Mouse (Mus musculus): ENCODE results near the gene Foxj3. TPM values are rescaled to one million over a fixed set of nuclear protein-coding genes. Genes with fewer than 3 reads are reported as not detected.

The Foxj3 gene
- total and polyA plus RNA-seq, 3 experiments = 13.4 to 33.9 (median 15.3) TPM

- in situ Hi-C loops (cut with MboI; ENCODE audit: low pct_ligation_motif_present, low pct_unique_long_range_greater_than_20kb, low sequenced_read_pairs) (loop anchor here (25.0 kb wide), 1 partner anchor 396 kb away; the partner anchor contains the start of gene Cldn19), dilution Hi-C loops (cut with MboI; ENCODE audit: extremely low pct_ligation_motif_present, extremely low pct_unique_long_range_greater_than_20kb, low sequenced_read_pairs) (no loop called here)
- peaks cover 8 to 32% of the 10 kb centered on the region in 2 experiments for H3K4me1 ChIP-seq (ENCODE audit: control insufficient read depth in 1 of 2, insufficient read depth in 2 of 2)
- H3K9me3 ChIP-seq (replicated peaks; ENCODE audit: low read length) = no peaks in the 10 kb centered on the region
- H3K79me2 ChIP-seq (replicated peaks; ENCODE audit: control insufficient read depth, extremely low read depth, insufficient read depth, poor library complexity, severe bottlenecking) = no peaks in the 10 kb centered on the region
- no peaks in the 10 kb centered on the region for H3K27me3 ChIP-seq (replicated peaks)
- TF ChIP-seq HCFC1 (IDR thresholded peaks at IDR 0.05; ENCODE audit: low read depth, low read length) = no peak
- TF ChIP-seq ELF1 (IDR thresholded peaks at IDR 0.05; ENCODE audit: low read depth, low read length) = no peak
- TF ChIP-seq PAX5 (IDR thresholded peaks at IDR 0.05; ENCODE audit: low read length) = no peak
- no peak within 1 kb of the TSS for H3K27ac ChIP-seq (ENCODE audit: insufficient read depth, low read depth)
- no peak within 1 kb of the TSS for H3K9ac ChIP-seq (ENCODE audit: insufficient read depth, low read depth)
- DNase-seq (ENCODE audit: extremely low read depth) = no peak
- no peak within 1 kb of the TSS for H3K4me2 ChIP-seq (ENCODE audit: insufficient read depth, low read depth, poor library complexity, severe bottlenecking)
- H3K36me3 ChIP-seq (replicated peaks in 1 of 2; ENCODE audit: control insufficient read depth in 1 of 2, insufficient read depth in 1 of 2, low read length in 1 of 2) = no peaks in the 10 kb centered on the region
- no peak within 1 kb of the TSS for H3K4me3 ChIP-seq (replicated peaks in 1 of 3; ENCODE audit: low read depth in 2 of 3, low read length in 2 of 3, poor library complexity in 1 of 3)
Measured at GRCm38 (mm10) chr4:119658731-119659130, 121.9 kb downstream of the Foxj3 start, which contains the start of gene Guca2b. Gene Guca2b (minus strand): TSS chr4:119658954.

GRCm38 (mm10) chr4:119660007-119660406 lies 123.2 kb downstream of the Foxj3 start:
- peaks cover 8 to 42% of the 10 kb centered on the region in 2 experiments for H3K4me1 ChIP-seq (ENCODE audit: control insufficient read depth in 1 of 2, insufficient read depth in 2 of 2)
- H3K4me2 ChIP-seq (ENCODE audit: insufficient read depth, low read depth, poor library complexity, severe bottlenecking) = no peak overlapping the region
- no peaks in the 10 kb centered on the region for H3K9me3 ChIP-seq (replicated peaks; ENCODE audit: low read length)
- H3K27me3 ChIP-seq (replicated peaks) = no peaks in the 10 kb centered on the region
- dilution Hi-C loops (cut with MboI; ENCODE audit: extremely low pct_ligation_motif_present, extremely low pct_unique_long_range_greater_than_20kb, low sequenced_read_pairs) = no loop called here
- no peak for TF ChIP-seq MYC (IDR thresholded peaks at IDR 0.05; ENCODE audit: low read depth, low read length)
- no peak for TF ChIP-seq MAZ (IDR thresholded peaks at IDR 0.05; ENCODE audit: low read depth, low read length)
- no peak for TF ChIP-seq RCOR1 (conservative IDR thresholded peaks at IDR 0.05; ENCODE audit: low read depth, low read length)
- no peak for TF ChIP-seq NELFE (IDR thresholded peaks at IDR 0.05; ENCODE audit: low read depth, low read length)
- no peak for TF ChIP-seq NRF1 (IDR thresholded peaks at IDR 0.05; ENCODE audit: low read depth, low read length)
- no peak for TF ChIP-seq E2F4 (IDR thresholded peaks at IDR 0.05; ENCODE audit: insufficient replicate concordance, low read depth, low read length)
- TF ChIP-seq KAT2A (IDR thresholded peaks at IDR 0.05; ENCODE audit: insufficient replicate concordance, low read length) = no peak
- no peak for TF ChIP-seq MXI1 (IDR thresholded peaks at IDR 0.05; ENCODE audit: low read depth, low read length)
- in situ Hi-C loops (cut with MboI; ENCODE audit: low pct_ligation_motif_present, low pct_unique_long_range_greater_than_20kb, low sequenced_read_pairs) = loop anchor here (10.0 to 25.0 kb wide), 3 partner anchors 145 to 398 kb away; partner anchors contain the start of genes Cldn19, Ppcs and Zmynd12
- no peak for DNase-seq (ENCODE audit: extremely low read depth)
- no peak overlapping the region for H3K27ac ChIP-seq (ENCODE audit: insufficient read depth, low read depth)
- H3K4me3 ChIP-seq (replicated peaks in 1 of 3; ENCODE audit: low read depth in 2 of 3, low read length in 2 of 3, poor library complexity in 1 of 3) = no peak overlapping the region
- no peaks in the 10 kb centered on the region for H3K79me2 ChIP-seq (replicated peaks; ENCODE audit: control insufficient read depth, extremely low read depth, insufficient read depth, poor library complexity, severe bottlenecking)
- H3K9ac ChIP-seq (ENCODE audit: insufficient read depth, low read depth) = no peak overlapping the region
- H3K36me3 ChIP-seq (replicated peaks in 1 of 2; ENCODE audit: control insufficient read depth in 1 of 2, insufficient read depth in 1 of 2, low read length in 1 of 2) = no peaks in the 10 kb centered on the region

- Histone ChIP-seq H3K79me2 (replicated peaks; ENCODE audit: control insufficient read depth, extremely low read depth, insufficient read depth, poor library complexity, severe bottlenecking) (no peaks in the 10 kb centered on the region), H3K27ac (ENCODE audit: insufficient read depth, low read depth) (no peak overlapping the region), H3K4me1 (ENCODE audit: control insufficient read depth in 1 of 2, insufficient read depth in 2 of 2) (peaks cover 11 to 40% of the 10 kb centered on the region in 2 experiments), H3K4me2 (ENCODE audit: insufficient read depth, low read depth, poor library complexity, severe bottlenecking) (peak overlapping the region; percentile 92), H3K36me3 (replicated peaks in 1 of 2; ENCODE audit: control insufficient read depth in 1 of 2, insufficient read depth in 1 of 2, low read length in 1 of 2) (no peaks in the 10 kb centered on the region), H3K9me3 (replicated peaks; ENCODE audit: low read length) (no peaks in the 10 kb centered on the region), H3K27me3 (replicated peaks) (no peaks in the 10 kb centered on the region), H3K9ac (ENCODE audit: insufficient read depth, low read depth) (peak overlapping the region; percentile 51), H3K4me3 (replicated peaks in 1 of 3; ENCODE audit: low read depth in 2 of 3, low read length in 2 of 3, poor library complexity in 1 of 3) (no peak overlapping the region)
- in situ Hi-C loops (cut with MboI; ENCODE audit: low pct_ligation_motif_present, low pct_unique_long_range_greater_than_20kb, low sequenced_read_pairs) = loop anchor here (10.0 to 25.0 kb wide), 3 partner anchors 143 to 400 kb away; partner anchors contain the start of genes Cldn19, Ppcs and Zmynd12
- DNase-seq (ENCODE audit: extremely low read depth) = no peak
- dilution Hi-C loops (cut with MboI; ENCODE audit: extremely low pct_ligation_motif_present, extremely low pct_unique_long_range_greater_than_20kb, low sequenced_read_pairs) = no loop called here
- no peak for TF ChIP-seq IRF4 (IDR thresholded peaks at IDR 0.05; ENCODE audit: low read depth, low read length)
- TF ChIP-seq JUN (IDR thresholded peaks at IDR 0.05; ENCODE audit: insufficient read depth, low read depth, low read length) = no peak
- TF ChIP-seq MYC (IDR thresholded peaks at IDR 0.05; ENCODE audit: low read depth, low read length) = no peak
- no peak for TF ChIP-seq POLR2A (IDR thresholded peaks at IDR 0.05; ENCODE audit: low read depth, low read length)
- TF ChIP-seq ZC3H11A (IDR thresholded peaks at IDR 0.05; ENCODE audit: low read depth, low read length) = no peak
- TF ChIP-seq USF1 (IDR thresholded peaks at IDR 0.05; ENCODE audit: low read depth, low read length) = no peak
- TF ChIP-seq CTCF (conservative IDR thresholded peaks at IDR 0.05 in 1 of 2, IDR thresholded peaks at IDR 0.05 in 1 of 2; ENCODE audit: low read depth in 2 of 2, low read length in 2 of 2) = no peak
- TF ChIP-seq JUND (conservative IDR thresholded peaks at IDR 0.05; ENCODE audit: low read depth, low read length) = no peak
- TF ChIP-seq ETS1 (conservative IDR thresholded peaks at IDR 0.05; ENCODE audit: low read depth, low read length) = no peak
- no peak for TF ChIP-seq POLR2AphosphoS2 (IDR thresholded peaks at IDR 0.05; ENCODE audit: low read depth, low read length)
- TF ChIP-seq TBP (conservative IDR thresholded peaks at IDR 0.05; ENCODE audit: low read depth, low read length) = no peak
- no peak for TF ChIP-seq E2F4 (IDR thresholded peaks at IDR 0.05; ENCODE audit: insufficient replicate concordance, low read depth, low read length)
- no peak for TF ChIP-seq GABPA (IDR thresholded peaks at IDR 0.05; ENCODE audit: insufficient replicate concordance, low read depth, low read length)
Measured at GRCm38 (mm10) chr4:119662151-119662550, 125.3 kb downstream of the Foxj3 start.

Data from CH12.LX (cell line).